Mouse (Mus musculus) adrenal gland, postnatal 10 days (tissue): Measurements from ENCODE around the gene Mtss1l. TPM values are rescaled to one million over a fixed set of nuclear protein-coding genes. Genes with fewer than 3 reads are reported as not detected.

ENCODE experiments used
- DNase-seq: peaks from one replicate; pipeline ENCODE4 v3.0.0; 2021; ENCODE audit warnings: mixed read lengths
- long read RNA-seq, 2 experiments: library from polyadenylated mRNA; stranded (forward); transcript quantifications; one replicate each; pipeline ENCODE4 v2.0.0; 2021
- total RNA-seq, 2 experiments: library from RNA; stranded (reverse); gene quantifications; 2 replicates each; pipeline ENCODE4 v1.2.3; 2021

The Mtss1l gene
- 10 to 100 TPM; 28.3 to 38.3 TPM for total RNA-seq
- long read RNA-seq, experiment 1, full-length matches to known transcripts = 2 of 21 reads
- long read RNA-seq, experiment 1, partial matches to known transcripts = 19 of 21 reads
- long read RNA-seq, experiment 1, other reads (novel, unspliced or antisense) = 0 of 21 reads
- long read RNA-seq, experiment 2, full-length matches to known transcripts = 2 of 13 reads
- long read RNA-seq, experiment 2, partial matches to known transcripts = 4 of 13 reads
- long read RNA-seq, experiment 2, other reads (novel, unspliced or antisense) = 7 of 13 reads

- peak; percentile 89 for DNase-seq
Observed at GRCm38 (mm10) chr8:110720685-110721598, at the start of gene Mtss1l. Mtss1l (plus strand) TSS chr8:110721476.

- no peak for DNase-seq
Observed at GRCm38 (mm10) chr8:110672133-110672532, 49.1 kb upstream of the Mtss1l start.

GRCm38 (mm10) chr8:110673168-110673567 lies 48.1 kb upstream of the Mtss1l start:
- DNase-seq = no peak

GRCm38 (mm10) chr8:110674589-110674988 lies 46.7 kb upstream of the Mtss1l start:
- no peak for DNase-seq

- DNase-seq = no peak
Observed at GRCm38 (mm10) chr8:110676702-110677101, 44.6 kb upstream of the Mtss1l start.

- DNase-seq = no peak
Observed at GRCm38 (mm10) chr8:110677174-110677660, 44.1 kb upstream of the Mtss1l start.

- DNase-seq = no peak
Observed at GRCm38 (mm10) chr8:110678989-110679388, 42.3 kb upstream of the Mtss1l start.

GRCm38 (mm10) chr8:110687726-110688125 lies 33.5 kb upstream of the Mtss1l start:
- peak; percentile 61 for DNase-seq

GRCm38 (mm10) chr8:110689961-110690360 lies 31.3 kb upstream of the Mtss1l start:
- DNase-seq = no peak

GRCm38 (mm10) chr8:110694226-110694625 lies 27.1 kb upstream of the Mtss1l start:
- no peak for DNase-seq

GRCm38 (mm10) chr8:110694826-110695225 lies 26.4 kb upstream of the Mtss1l start:
- DNase-seq = no peak

GRCm38 (mm10) chr8:110695431-110695830 lies 25.8 kb upstream of the Mtss1l start:
- no peak for DNase-seq

GRCm38 (mm10) chr8:110696051-110696450 lies 25.2 kb upstream of the Mtss1l start:
- no peak for DNase-seq

GRCm38 (mm10) chr8:110697571-110697970 lies 23.7 kb upstream of the Mtss1l start:
- no peak for DNase-seq

- DNase-seq = peak; percentile 26
Observed at GRCm38 (mm10) chr8:110698098-110698497, 23.2 kb upstream of the Mtss1l start.

GRCm38 (mm10) chr8:110699501-110699900 lies 21.8 kb upstream of the Mtss1l start:
- DNase-seq = no peak

- DNase-seq = peak; percentile 45
Observed at GRCm38 (mm10) chr8:110700561-110700960, 20.7 kb upstream of the Mtss1l start.

- DNase-seq = no peak
Observed at GRCm38 (mm10) chr8:110702636-110703459, 18.4 kb upstream of the Mtss1l start.

- DNase-seq = no peak
Observed at GRCm38 (mm10) chr8:110703460-110704061, 17.7 kb upstream of the Mtss1l start.

- no peak for DNase-seq
Observed at GRCm38 (mm10) chr8:110704103-110704502, 17.2 kb upstream of the Mtss1l start.

- no peak for DNase-seq
Observed at GRCm38 (mm10) chr8:110705391-110706287, 15.6 kb upstream of the Mtss1l start.
